Mouse (Mus musculus): ENCODE data around the gene Eif2a. TPM values are rescaled to one million over a fixed set of nuclear protein-coding genes. Genes with fewer than 3 reads are reported as not detected.

The Eif2a gene
- polyA plus RNA-seq, 1 experiment from 2014 or later: 56.1 TPM

GRCm38 (mm10) chr3:58508020-58508750 lies 17.4 kb upstream of the Eif2a start:
- H3K27me3 ChIP-seq: no peaks in the 10 kb centered on the region
- no peak overlapping the region for H3K9ac ChIP-seq (replicated peaks)
- no peaks in the 10 kb centered on the region for H3K4me1 ChIP-seq (replicated peaks)
- H3K4me2 ChIP-seq: no peak overlapping the region
- 91% methylated on average over 7 of the region's 7 CpGs for WGBS
- H3K36me3 ChIP-seq: no peaks in the 10 kb centered on the region
- no peak overlapping the region for H3K27ac ChIP-seq
- H3K4me3 ChIP-seq (replicated peaks): no peak overlapping the region
- no peaks in the 10 kb centered on the region for H3K9me3 ChIP-seq
- no peak for ATAC-seq (ENCODE audit: insufficient number of reproducible peaks, insufficient read depth, low FRiP score, low TSS enrichment, low read depth)

- no peak overlapping the region for H3K9ac ChIP-seq (replicated peaks)
- no peak overlapping the region for H3K4me3 ChIP-seq (replicated peaks)
- no peaks in the 10 kb centered on the region for H3K36me3 ChIP-seq
- no peaks in the 10 kb centered on the region for H3K9me3 ChIP-seq
- ATAC-seq (ENCODE audit: insufficient number of reproducible peaks, insufficient read depth, low FRiP score, low TSS enrichment, low read depth): no peak
- H3K4me1 ChIP-seq (replicated peaks): no peaks in the 10 kb centered on the region
- H3K27me3 ChIP-seq: no peaks in the 10 kb centered on the region
- H3K27ac ChIP-seq: no peak overlapping the region
- no peak overlapping the region for H3K4me2 ChIP-seq
Observed at GRCm38 (mm10) chr3:58511581-58511980, 14.0 kb upstream of the Eif2a start.

- H3K27ac ChIP-seq: no peak overlapping the region
- H3K9ac ChIP-seq (replicated peaks): no peak overlapping the region
- H3K4me1 ChIP-seq (replicated peaks): no peaks in the 10 kb centered on the region
- no peaks in the 10 kb centered on the region for H3K36me3 ChIP-seq
- H3K4me3 ChIP-seq (replicated peaks): no peak overlapping the region
- WGBS: 81% methylated on average over 3 of the region's 3 CpGs
- H3K9me3 ChIP-seq: no peaks in the 10 kb centered on the region
- ATAC-seq (ENCODE audit: insufficient number of reproducible peaks, insufficient read depth, low FRiP score, low TSS enrichment, low read depth): no peak
- no peak overlapping the region for H3K4me2 ChIP-seq
- no peaks in the 10 kb centered on the region for H3K27me3 ChIP-seq
Observed at GRCm38 (mm10) chr3:58512740-58513139, 12.9 kb upstream of the Eif2a start.

GRCm38 (mm10) chr3:58513483-58513882 lies 12.1 kb upstream of the Eif2a start:
- H3K9me3 ChIP-seq: no peaks in the 10 kb centered on the region
- no peaks in the 10 kb centered on the region for H3K36me3 ChIP-seq
- no peaks in the 10 kb centered on the region for H3K27me3 ChIP-seq
- WGBS: 79% methylated on average over 4 of the region's 4 CpGs
- H3K27ac ChIP-seq: no peak overlapping the region
- no peak overlapping the region for H3K4me3 ChIP-seq (replicated peaks)
- H3K4me1 ChIP-seq (replicated peaks): no peaks in the 10 kb centered on the region
- no peak for ATAC-seq (ENCODE audit: insufficient number of reproducible peaks, insufficient read depth, low FRiP score, low TSS enrichment, low read depth)
- H3K4me2 ChIP-seq: no peak overlapping the region
- H3K9ac ChIP-seq (replicated peaks): no peak overlapping the region

- H3K4me1 ChIP-seq (replicated peaks): no peaks in the 10 kb centered on the region
- no peak for ATAC-seq (ENCODE audit: insufficient number of reproducible peaks, insufficient read depth, low FRiP score, low TSS enrichment, low read depth)
- no peaks in the 10 kb centered on the region for H3K9me3 ChIP-seq
- no peak overlapping the region for H3K4me3 ChIP-seq (replicated peaks)
- H3K9ac ChIP-seq (replicated peaks): no peak overlapping the region
- H3K36me3 ChIP-seq: peaks cover 6% of the 10 kb centered on the region
- H3K27me3 ChIP-seq: no peaks in the 10 kb centered on the region
- no peak overlapping the region for H3K4me2 ChIP-seq
- H3K27ac ChIP-seq: no peak overlapping the region
- WGBS: 31% methylated on average over 1 of the region's 1 CpGs
Observed at GRCm38 (mm10) chr3:58515947-58516601, 9.5 kb upstream of the Eif2a start.

- no peaks in the 10 kb centered on the region for H3K9me3 ChIP-seq
- H3K4me1 ChIP-seq (replicated peaks): no peaks in the 10 kb centered on the region
- no peak overlapping the region for H3K27ac ChIP-seq
- H3K9ac ChIP-seq (replicated peaks): no peak overlapping the region
- ATAC-seq (ENCODE audit: insufficient number of reproducible peaks, insufficient read depth, low FRiP score, low TSS enrichment, low read depth): no peak
- H3K4me2 ChIP-seq: no peak overlapping the region
- H3K4me3 ChIP-seq (replicated peaks): no peak overlapping the region
- WGBS: 65% methylated on average over 7 of the region's 7 CpGs
- no peaks in the 10 kb centered on the region for H3K27me3 ChIP-seq
- H3K36me3 ChIP-seq: peaks cover 11% of the 10 kb centered on the region
Observed at GRCm38 (mm10) chr3:58516602-58516976, 9.0 kb upstream of the Eif2a start.

GRCm38 (mm10) chr3:58517258-58517657 lies 8.4 kb upstream of the Eif2a start:
- H3K27ac ChIP-seq: no peak overlapping the region
- no peak overlapping the region for H3K9ac ChIP-seq (replicated peaks)
- peaks cover 15% of the 10 kb centered on the region for H3K36me3 ChIP-seq
- no peak overlapping the region for H3K4me2 ChIP-seq
- no peak for ATAC-seq (ENCODE audit: insufficient number of reproducible peaks, insufficient read depth, low FRiP score, low TSS enrichment, low read depth)
- no peaks in the 10 kb centered on the region for H3K9me3 ChIP-seq
- H3K27me3 ChIP-seq: no peaks in the 10 kb centered on the region
- H3K4me1 ChIP-seq (replicated peaks): no peaks in the 10 kb centered on the region
- no peak overlapping the region for H3K4me3 ChIP-seq (replicated peaks)
- 63% methylated on average over 5 of the region's 5 CpGs for WGBS

GRCm38 (mm10) chr3:58517800-58518199 lies 7.8 kb upstream of the Eif2a start:
- H3K4me3 ChIP-seq (replicated peaks): no peak overlapping the region
- H3K27ac ChIP-seq: no peak overlapping the region
- H3K4me1 ChIP-seq (replicated peaks): no peaks in the 10 kb centered on the region
- no peaks in the 10 kb centered on the region for H3K9me3 ChIP-seq
- no peak overlapping the region for H3K4me2 ChIP-seq
- 75% methylated on average over 5 of the region's 5 CpGs for WGBS
- no peak overlapping the region for H3K9ac ChIP-seq (replicated peaks)
- H3K36me3 ChIP-seq: peaks cover 19% of the 10 kb centered on the region
- H3K27me3 ChIP-seq: no peaks in the 10 kb centered on the region
- no peak for ATAC-seq (ENCODE audit: insufficient number of reproducible peaks, insufficient read depth, low FRiP score, low TSS enrichment, low read depth)

GRCm38 (mm10) chr3:58518962-58519361 lies 6.7 kb upstream of the Eif2a start:
- 96% methylated on average over 2 of the region's 2 CpGs for WGBS

GRCm38 (mm10) chr3:58519536-58519935 lies 6.1 kb upstream of the Eif2a start:
- Histone ChIP-seq H3K4me1 (replicated peaks) (peaks cover 7% of the 10 kb centered on the region; the same call in 1 of the 2 replicates), H3K4me2 (no peak overlapping the region), H3K9ac (replicated peaks) (no peak overlapping the region), H3K4me3 (replicated peaks) (no peak overlapping the region), H3K27me3 (no peaks in the 10 kb centered on the region), H3K27ac (no peak overlapping the region), H3K36me3 (peaks cover 29% of the 10 kb centered on the region), H3K9me3 (no peaks in the 10 kb centered on the region)
- ATAC-seq (ENCODE audit: insufficient number of reproducible peaks, insufficient read depth, low FRiP score, low TSS enrichment, low read depth): no peak
- WGBS: 78% methylated on average over 3 of the region's 3 CpGs

More at GRCm38 (mm10) chr3:58518962-58519361, 6.7 kb upstream of the Eif2a start:
- Histone ChIP-seq H3K4me3 (replicated peaks) (no peak overlapping the region), H3K4me1 (replicated peaks) (0 out of 2 replicates have a peak, but pooled peaks cover 3% of the 10 kb centered on the region), H3K9ac (replicated peaks) (no peak overlapping the region), H3K27ac (no peak overlapping the region), H3K27me3 (no peaks in the 10 kb centered on the region), H3K36me3 (peaks cover 29% of the 10 kb centered on the region), H3K9me3 (no peaks in the 10 kb centered on the region), H3K4me2 (no peak overlapping the region)
- no peak for ATAC-seq (ENCODE audit: insufficient number of reproducible peaks, insufficient read depth, low FRiP score, low TSS enrichment, low read depth)

- Histone ChIP-seq H3K9ac (replicated peaks) (no peak overlapping the region), H3K9me3 (no peaks in the 10 kb centered on the region), H3K27ac (no peak overlapping the region), H3K4me2 (no peak overlapping the region), H3K27me3 (no peaks in the 10 kb centered on the region), H3K36me3 (peaks cover 29% of the 10 kb centered on the region), H3K4me3 (replicated peaks) (no peak overlapping the region), H3K4me1 (replicated peaks) (peaks cover 7% of the 10 kb centered on the region; the same call in 1 of the 2 replicates)
- WGBS: 86% methylated on average over 6 of the region's 6 CpGs
- no peak for ATAC-seq (ENCODE audit: insufficient number of reproducible peaks, insufficient read depth, low FRiP score, low TSS enrichment, low read depth)
Observed at GRCm38 (mm10) chr3:58520286-58520685, 5.3 kb upstream of the Eif2a start.

All from limb, embryonic 12.5 days (tissue).